Mouse (Mus musculus) olfactory bulb, adult 2 months (tissue): Measurements from ENCODE around the gene Vmn2r68. TPM values are rescaled to one million over a fixed set of nuclear protein-coding genes. Genes with fewer than 3 reads are reported as not detected.

Source experiments
- H3K27ac ChIP-seq: fragments of 200-500 bp; 2 replicates; pipeline ENCODE4 v1.5.1; 2012; ENCODE audit warnings: low read depth, low read length; ENCODE audit not compliant: insufficient read depth
- H3K4me1 ChIP-seq: fragments of 200-500 bp; 2 replicates; pipeline ENCODE4 v1.6.1; 2012; ENCODE audit warnings: low read length; ENCODE audit not compliant: control insufficient read depth, insufficient read depth
- H3K4me3 ChIP-seq: fragments of 200-500 bp; 2 replicates; pipeline ENCODE4 v1.5.1; 2012; ENCODE audit warnings: mild to moderate bottlenecking, low read depth, low read length, moderate library complexity; ENCODE audit not compliant: insufficient read depth
- CTCF ChIP-seq: fragments of 200-500 bp; IDR thresholded peaks from 2 replicates; pipeline ENCODE4 v1.5.1; 2012; ENCODE audit warnings: low read depth, mild to moderate bottlenecking, low read length, moderate library complexity; ENCODE audit not compliant: insufficient read depth
- POLR2A ChIP-seq: fragments of 200-500 bp; IDR thresholded peaks from 2 replicates; pipeline ENCODE4 v1.6.1; 2012; ENCODE audit warnings: mild to moderate bottlenecking, low read depth, low read length, moderate library complexity; ENCODE audit not compliant: insufficient read depth
- polyA plus RNA-seq: library from polyadenylated mRNA; stranded (reverse); fragments of >200 nt; gene quantifications from 2 replicates; pipeline ENCODE4 v1.2.4, GENCODE M21; 2012; ENCODE audit warnings: low replicate concordance; ENCODE audit not compliant: missing spikeins, insufficient read depth, insufficient read length

The Vmn2r68 gene
- polyA plus RNA-seq = not detected in 2 replicates

- TF ChIP-seq POLR2A = no peak
- TF ChIP-seq CTCF = no peak
- no peak within 1 kb of the TSS for H3K27ac ChIP-seq
- no peaks in the 10 kb centered on the region for H3K4me1 ChIP-seq
- no peak within 1 kb of the TSS for H3K4me3 ChIP-seq
Observed at GRCm38 (mm10) chr7:85237683-85238082, at the start of gene Vmn2r68. TSS of gene Vmn2r68 (minus strand) at chr7:85237783.

Other genes starting within 250 kb of the Vmn2r68 start
- not detected in 2 replicates for gene Vmn2r66, start 225.5 kb downstream of the Vmn2r68 start, polyA plus RNA-seq
- gene Vmn2r67, start 81.8 kb downstream of the Vmn2r68 start, polyA plus RNA-seq = not detected in 2 replicates
- not detected in 2 replicates for gene Vmn2r69, start 178.1 kb upstream of the Vmn2r68 start, polyA plus RNA-seq